8 mouse cellular contexts compared by ENCODE assay signal in genomic region chr15:63721669-63722357, GRCm38 (mm10).
DNase-seq lines count a peak whose midpoint lies in the region; ATAC-seq and TF ChIP-seq lines count a peak whose summit lies in the region.

No protein-coding gene starts in this region.

- no peak overlapping the region for H3K27ac ChIP-seq in heart, adult 2 months

- TF ChIP-seq CTCF in heart, adult 2 months (IDR thresholded peaks at IDR 0.05): peak; percentile 69
- peak; percentile 63; the same call in 1 of the 2 replicates for TF ChIP-seq CTCF in brain, embryonic 14.5 days (IDR thresholded peaks at IDR 0.05; ENCODE audit: borderline replicate concordance, extremely low read depth, insufficient read depth, insufficient read length)

- no peaks in the 10 kb centered on the region for H3K79me2 ChIP-seq in heart, adult 2 months (replicated peaks; ENCODE audit: control insufficient read depth, insufficient read depth, low read length)

- H3K4me1 ChIP-seq in heart, adult 2 months (ENCODE audit: control insufficient read depth, insufficient read depth, low read length): no peaks in the 10 kb centered on the region; the same call in 1 of the 2 replicates

- WGBS in heart, adult 2 months: 76% methylated on average over 3 of the region's 3 CpGs

- peak; percentile 9 to 33 for DNase-seq in heart, adult 2 months
- DNase-seq in heart, adult 9 months (ENCODE audit: low spot score in 2 of 2): no peak
- peak; percentile 45 for DNase-seq in brain, embryonic 14.5 days (ENCODE audit: low read depth)
- peak; percentile 5 to 15 for DNase-seq in gastrocnemius, adult 8-10 months (ENCODE audit: low spot score in 2 of 2)
- peak; percentile 17 to 32 for DNase-seq in left cerebral cortex, postnatal 10 days (ENCODE audit: extremely low spot score in 1 of 2, low spot score in 2 of 2)
- peak; percentile 67 for DNase-seq in naive thymus-derived CD4-positive, alpha-beta T cell, adult 2 months (ENCODE audit: low read depth)
- DNase-seq in testis, postnatal 14 days (ENCODE audit: low spot score): peak; percentile 8

- no peak for TF ChIP-seq EP300 in heart, adult 2 months (IDR thresholded peaks at IDR 0.05; ENCODE audit: insufficient read depth, low read depth, low read length)

- ATAC-seq in CD4-positive, CD25-positive, alpha-beta regulatory T cell, adult 4 months: peak; percentile 39

- H3K9ac ChIP-seq in heart, adult 2 months (ENCODE audit: low read depth, low read length): no peak overlapping the region

- no peak for TF ChIP-seq POLR2A in heart, adult 2 months (IDR thresholded peaks at IDR 0.05; ENCODE audit: insufficient read depth, low read depth, low read length)
- TF ChIP-seq POLR2A in brain, embryonic 14.5 days (IDR thresholded peaks at IDR 0.05; ENCODE audit: borderline replicate concordance, extremely low read depth, insufficient read depth, insufficient read length, poor library complexity, severe bottlenecking): no peak

- intact Hi-C loops in heart, adult 2 months (cut with DNase I): no loop called here
- intact Hi-C loops in left cerebral cortex, postnatal 10 days (cut with DNase I): no loop called here

- no peaks in the 10 kb centered on the region for H3K27me3 ChIP-seq in heart, adult 2 months (ENCODE audit: control insufficient read depth, insufficient read depth, low read length)

- H3K36me3 ChIP-seq in heart, adult 2 months (ENCODE audit: control insufficient read depth, insufficient read depth, low read length): no peaks in the 10 kb centered on the region

- no peak overlapping the region for H3K4me3 ChIP-seq in heart, adult 2 months

Comparison
In these comparisons a context has a peak if more than half of its experiments do, and no peak if none do; other contexts are left out.
1. DNase-seq: peak in heart, adult 2 months (2 of 2), brain, embryonic 14.5 days (single experiment), gastrocnemius, adult 8-10 months (2 of 2), left cerebral cortex, postnatal 10 days (2 of 2), naive thymus-derived CD4-positive, alpha-beta T cell, adult 2 months (single experiment) and testis, postnatal 14 days (single experiment); none in heart, adult 9 months (0 of 2).